Mouse (Mus musculus) Patski (cell line): ENCODE data around the gene Skint8. TPM values are rescaled to one million over a fixed set of nuclear protein-coding genes. Genes with fewer than 3 reads are reported as not detected.
A peak's percentile ranks its signal among the peaks of the same experiment; 100 is the strongest.
"Not testable (repeated sequence)": the region's sequence is repeated elsewhere in the genome, so short reads cannot be mapped to it uniquely, and the experiment has no call there.

Source experiments
- ATAC-seq: fragments of 100-300 bp; one replicate; pipeline ENCODE4 v1.8.0; 2021
- CTCF ChIA-PET: fragments of 350-600 bp; sonication (Branson Sonifier 250); formaldehyde crosslinking; loops from one replicate; lab custom pipeline; 2022; ENCODE audit warnings: inconsistent platforms; lab: Charles Lee
- POLR2A ChIA-PET: fragments of 350-600 bp; sonication (Branson Sonifier 250); formaldehyde crosslinking; loops from one replicate; lab custom pipeline; 2022; ENCODE audit warnings: antibody characterized with exemption, inconsistent platforms; lab: Charles Lee
- DNase-seq: peaks from one replicate; pipeline ENCODE4 v3.0.0-alpha.2; 2011; ENCODE audit warnings: low read depth, low spot score
- H3K27me3 ChIP-seq: fragments of 371-371 bp; one replicate; pipeline ENCODE4 v1.5.1; 2021
- CTCF ChIP-seq: fragments of 100-300 bp; IDR thresholded peaks from one replicate; pipeline ENCODE4 v1.5.1; 2021
- in situ Hi-C: fragments of 300-500 bp; cut with MboI; formaldehyde crosslinking; loops from 3 replicates; pipeline ENCODE4 v1.11.1; 2018; ENCODE audit warnings: low pct_unique_long_range_greater_than_20kb, mixed read lengths
- polyA plus RNA-seq: library from polyadenylated mRNA; unstranded; gene quantifications from one replicate; pipeline ENCODE4 v1.2.3, GENCODE M21; 2021

Skint8 gene
- polyA plus RNA-seq, 1 experiment from 2014 or later = not detected

DNA sequence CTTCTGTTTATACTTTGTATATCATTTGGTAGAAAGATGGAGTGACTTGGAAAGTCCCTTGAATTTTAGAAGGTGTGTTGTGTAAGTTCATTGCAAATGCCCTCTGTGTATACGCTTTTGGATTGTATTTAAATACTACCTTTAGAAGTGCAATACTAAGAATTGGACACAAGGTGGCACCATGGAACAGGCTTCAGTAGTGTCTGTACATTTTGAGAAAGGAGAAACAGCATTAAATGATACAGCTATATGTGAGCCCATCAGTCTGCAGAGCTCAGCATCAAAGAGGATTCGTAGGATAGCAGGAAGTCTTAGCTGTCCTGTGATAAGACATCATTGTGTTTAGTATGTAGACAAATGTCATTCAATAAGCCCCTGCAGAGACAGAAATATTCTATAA is 11.3 kb upstream of the Skint8 start:
- ATAC-seq (no peak), DNase-seq (no peak)
- H3K27me3 ChIP-seq = no peaks in the 10 kb centered on the region
- CTCF ChIA-PET = interaction anchor here (2.1 kb wide), 1 partner anchor 11 kb away, joined by 6 read pairs; no protein-coding TSS in a partner anchor
- POLR2A ChIA-PET = no interaction called here
- TF ChIP-seq CTCF = peak; percentile 41
- in situ Hi-C loops = no loop called here

DNA sequence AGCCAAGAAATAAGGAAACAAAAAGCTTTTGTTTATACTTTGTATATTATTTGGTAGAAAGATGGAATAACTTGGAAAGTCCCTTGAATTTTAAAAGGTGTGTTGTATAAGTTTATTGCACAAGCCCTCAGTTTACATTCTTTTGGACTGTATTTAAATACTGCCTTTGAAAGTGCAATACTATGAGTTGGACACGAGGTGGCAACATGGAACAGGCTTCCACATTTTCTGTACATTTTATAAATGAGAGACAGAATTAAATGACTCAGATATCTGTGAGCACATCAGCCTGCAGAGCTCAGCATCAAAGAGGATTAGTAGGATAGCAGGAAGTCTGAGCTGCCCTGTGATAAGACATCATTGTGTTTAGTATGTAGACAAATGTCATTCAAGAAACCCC is 42.1 kb downstream of the Skint8 start:
- H3K27me3 ChIP-seq = no peaks in the 10 kb centered on the region
- ChIA-PET POLR2A (no interaction called here), CTCF (interaction anchor here (1.0 kb wide), 1 partner anchor 12 kb away, joined by 3 read pairs; no protein-coding TSS in a partner anchor)
- in situ Hi-C loops = no loop called here
- no peak for DNase-seq
- ATAC-seq = no peak
- TF ChIP-seq CTCF = peak; percentile 35

DNA sequence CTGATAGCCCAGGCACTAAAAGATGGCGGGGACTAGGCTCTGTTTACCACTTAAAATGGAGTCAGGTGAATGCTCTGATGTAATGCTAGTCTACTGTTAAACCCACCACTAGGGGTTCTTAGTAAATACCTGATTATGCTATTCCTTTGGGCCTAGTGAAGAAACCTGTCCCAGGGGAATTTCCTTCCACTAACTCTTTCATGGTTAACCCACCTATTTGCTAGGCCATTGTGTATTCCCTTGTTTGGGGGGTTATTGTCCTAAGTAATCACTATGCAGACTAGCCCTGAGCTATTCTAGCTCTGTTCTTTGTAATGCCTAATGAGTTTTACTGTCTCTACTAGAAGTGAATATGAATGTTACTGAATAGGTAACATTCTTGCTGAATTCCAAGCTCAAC is 44.0 kb downstream of the Skint8 start:
- in situ Hi-C loops, ATAC-seq, H3K27me3 ChIP-seq, CTCF ChIA-PET, DNase-seq, POLR2A ChIA-PET: not testable (repeated sequence)

DNA sequence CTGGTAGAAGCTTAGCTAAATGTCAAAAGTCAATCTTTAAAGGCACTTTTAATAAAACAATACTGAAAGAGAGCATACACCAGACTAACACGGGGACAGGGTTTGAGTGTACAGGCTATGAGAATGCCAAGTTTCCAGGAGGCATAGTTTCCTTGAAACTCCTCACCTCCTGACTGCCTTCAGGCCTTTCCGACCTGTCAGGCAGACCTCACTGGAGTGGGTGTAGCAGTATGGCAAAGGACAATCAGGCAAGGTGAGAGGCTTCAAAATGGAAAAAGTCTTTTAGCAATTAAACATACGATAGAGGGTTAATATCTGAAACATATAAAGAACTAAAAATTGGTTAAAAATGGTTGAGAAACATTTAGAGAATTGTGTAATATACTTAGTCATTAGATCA is 44.5 kb downstream of the Skint8 start:
- no peak for DNase-seq
- in situ Hi-C loops = no loop called here

GRCm38 (mm10) chr4:111972623-111973022 is 53.4 kb downstream of the Skint8 start, which contains the start of gene Skint7:
Gene Skint7, plus strand, starts transcription at chr4:111972923.
- DNase-seq (no peak), ATAC-seq (no peak)
- ChIA-PET CTCF (no interaction called here), POLR2A (no interaction called here)
- no peak for TF ChIP-seq CTCF
- no peaks in the 10 kb centered on the region for H3K27me3 ChIP-seq
- in situ Hi-C loops = no loop called here

More for the DNA sequence above, 44.5 kb downstream of the Skint8 start:
- CTCF ChIA-PET = no interaction called here
- no peaks in the 10 kb centered on the region for H3K27me3 ChIP-seq
- TF ChIP-seq CTCF = no peak
- POLR2A ChIA-PET = no interaction called here
- no peak for ATAC-seq

Other genes with a start within 250 kb of the Skint8 start
- gene Spata6, start 199.4 kb upstream of the Skint8 start, polyA plus RNA-seq = 37.8 TPM
- not detected for gene Slc5a9, start 16.5 kb upstream of the Skint8 start, polyA plus RNA-seq
- gene Skint7, start 53.5 kb downstream of the Skint8 start, polyA plus RNA-seq = not detected
- not detected for gene Skint1, start 86.9 kb downstream of the Skint8 start, polyA plus RNA-seq
- gene Skint4, start 152.6 kb downstream of the Skint8 start, polyA plus RNA-seq = not detected